Comparison of ENCODE assay signal across 8 mouse cellular contexts in the genomic region with DNA sequence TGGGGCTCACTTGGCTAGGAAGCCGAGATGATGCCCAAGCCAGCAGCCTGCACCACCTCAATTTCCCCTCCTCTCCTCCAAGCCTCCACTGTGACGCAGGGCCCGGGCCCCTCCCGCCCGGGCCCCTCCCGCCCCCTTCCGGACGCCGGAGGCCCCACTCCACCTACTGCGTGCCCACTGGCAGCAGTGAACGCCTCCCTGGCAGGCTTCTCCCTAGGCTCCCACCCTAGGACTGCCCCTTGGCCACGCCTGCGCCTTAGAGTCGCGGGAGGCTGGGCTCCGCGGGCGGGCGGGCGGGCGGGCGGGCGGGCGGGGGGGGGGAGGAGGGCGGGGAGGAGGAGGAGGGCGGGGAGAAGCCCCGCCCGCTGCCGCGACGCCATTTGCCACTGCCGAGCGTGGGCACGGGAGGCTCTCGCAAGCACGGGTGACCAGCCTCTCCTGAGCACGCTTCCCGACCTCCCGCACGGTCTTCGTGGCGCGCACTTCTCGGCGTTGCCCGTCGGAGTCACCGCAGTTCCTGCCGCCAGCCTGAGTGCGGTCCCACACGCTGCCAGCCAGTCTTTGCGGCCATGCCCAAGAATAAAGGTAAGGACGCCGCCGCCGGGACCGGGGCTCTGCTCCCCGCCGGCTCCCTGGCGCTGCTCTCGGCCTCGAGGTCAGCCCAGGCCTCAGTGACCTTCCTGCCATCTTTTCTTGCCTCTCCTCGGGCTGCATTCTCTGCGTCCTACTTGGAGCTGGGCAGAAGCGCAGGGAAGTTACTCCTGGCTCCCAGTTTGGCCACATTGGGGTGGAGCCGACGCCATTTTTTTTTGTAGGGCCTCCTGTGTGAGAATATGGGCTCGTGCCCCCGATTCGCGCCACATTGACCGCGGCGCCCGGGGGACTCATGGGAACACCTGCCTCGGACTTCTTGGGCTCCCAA. TPM values are rescaled to one million over a fixed set of nuclear protein-coding genes. Genes with fewer than 3 reads are reported as not detected.
DNase-seq lines count a peak whose midpoint lies in the region; ATAC-seq and TF ChIP-seq lines count a peak whose summit lies in the region.

A gene (plus strand): TSS at position 348 of the 922 bp plus-strand sequence.

- peak within 1 kb of the TSS; percentile 69 for H3K4me3 ChIP-seq in forebrain, embryonic 15.5 days
- H3K4me3 ChIP-seq in lung, adult 2 months (replicated peaks; ENCODE audit: extremely low read depth, low read depth, low read length) = peak within 1 kb of the TSS; percentile 97

- WGBS in forebrain, embryonic 15.5 days = 22% methylated on average over 53 of the region's 76 CpGs
- WGBS in lung, adult 2 months = 28% methylated on average over 54 of the region's 76 CpGs

- peak within 1 kb of the TSS; percentile 45 for H3K4me2 ChIP-seq in forebrain, embryonic 15.5 days (replicated peaks)

- peak; percentile 74; the same call in 1 of the 2 replicates for TF ChIP-seq POLR2A in lung, adult 2 months (IDR thresholded peaks at IDR 0.05; ENCODE audit: borderline replicate concordance, extremely low read depth, low read depth, low read length)

- H3K9ac ChIP-seq in forebrain, embryonic 15.5 days (replicated peaks) = peak within 1 kb of the TSS; percentile 63

- peak within 1 kb of the TSS; percentile 83 for H3K27ac ChIP-seq in forebrain, embryonic 15.5 days (replicated peaks)

- peaks cover 10% of the 10 kb centered on the region for H3K4me1 ChIP-seq in forebrain, embryonic 15.5 days
- no peaks in the 10 kb centered on the region; the same call in 1 of the 2 replicates for H3K4me1 ChIP-seq in lung, adult 2 months (ENCODE audit: control insufficient read depth, insufficient read depth, low read length)

- H3K9me3 ChIP-seq in forebrain, embryonic 15.5 days = no peaks in the 10 kb centered on the region

- no peak for TF ChIP-seq CTCF in lung, adult 2 months (IDR thresholded peaks at IDR 0.05; ENCODE audit: insufficient read depth, low read length)

- H3K36me3 ChIP-seq in forebrain, embryonic 15.5 days = no peaks in the 10 kb centered on the region

- intact Hi-C loops in heart, postnatal 25 days (cut with DNase I) = loop anchor here (10.0 kb wide), 1 partner anchor 163 kb away; no protein-coding TSS in a partner anchor

- H3K27me3 ChIP-seq in forebrain, embryonic 15.5 days = no peaks in the 10 kb centered on the region

- peak; percentile 78 for DNase-seq in ES-CJ7 (ENCODE audit: low read depth, low spot score)
- peak; percentile 53 for DNase-seq in cerebellum, adult 11 months
- peak; percentile 52 for DNase-seq in heart, postnatal 25 days (ENCODE audit: low spot score)
- peak; percentile 39 to 55 for DNase-seq in layer of hippocampus, adult 18-20 months (ENCODE audit: low spot score in 2 of 2)
- peak; percentile 61 for DNase-seq in lung, adult 2 months
- DNase-seq in thymus, adult 18-20 months = peak; percentile 74 to 75

- peak; percentile 99 for ATAC-seq in forebrain, embryonic 15.5 days (replicated peaks)
- peak; percentile 95 for ATAC-seq in neutrophil, adult 5-6 weeks (ENCODE audit: extremely low read depth, insufficient number of reproducible peaks, low FRiP score, poor library complexity, severe bottlenecking)

RNA-seq across cellular contexts. Expression of the gene that starts here (rescaled TPM):
- polyA plus RNA-seq in forebrain, embryonic 15.5 days (2015; fragmentation: Nextera tagmentation; extraction: Ambion mirVana) = 119 and 127 TPM in 2 replicates
- 10 to 100 TPM; 80.1 to 89.7 TPM for total RNA-seq in heart, postnatal 25 days (2021)
- 100 to 1,000 TPM; 128 to 134 TPM for total RNA-seq in layer of hippocampus, adult 18-20 months (2021)
- 36.8 and 77.7 TPM in 2 replicates for polyA plus RNA-seq in lung, adult 2 months (2012; rRNA removed)
- total RNA-seq in neutrophil, adult 5-6 weeks (2017) = 15.2 and 17.4 TPM in 2 replicates

Comparison
In these comparisons a context has a peak if more than half of its experiments do, and no peak if none do; other contexts are left out.
1. Peak in every context shown above with its lines: DNase-seq, ATAC-seq, H3K4me3 ChIP-seq and H3K27ac ChIP-seq.